Mouse (Mus musculus): Measurements from ENCODE around the gene Dhx16.

GRCm38 (mm10) chr17:35836178-35836965, 43.2 kb upstream of the Dhx16 start:
- TF ChIP-seq CTCF (IDR thresholded peaks at IDR 0.05; ENCODE audit: low read depth): peak; percentile 94
- TF ChIP-seq EP300 (optimal IDR thresholded peaks at IDR 0.05): no peak
